In the genomic region with DNA sequence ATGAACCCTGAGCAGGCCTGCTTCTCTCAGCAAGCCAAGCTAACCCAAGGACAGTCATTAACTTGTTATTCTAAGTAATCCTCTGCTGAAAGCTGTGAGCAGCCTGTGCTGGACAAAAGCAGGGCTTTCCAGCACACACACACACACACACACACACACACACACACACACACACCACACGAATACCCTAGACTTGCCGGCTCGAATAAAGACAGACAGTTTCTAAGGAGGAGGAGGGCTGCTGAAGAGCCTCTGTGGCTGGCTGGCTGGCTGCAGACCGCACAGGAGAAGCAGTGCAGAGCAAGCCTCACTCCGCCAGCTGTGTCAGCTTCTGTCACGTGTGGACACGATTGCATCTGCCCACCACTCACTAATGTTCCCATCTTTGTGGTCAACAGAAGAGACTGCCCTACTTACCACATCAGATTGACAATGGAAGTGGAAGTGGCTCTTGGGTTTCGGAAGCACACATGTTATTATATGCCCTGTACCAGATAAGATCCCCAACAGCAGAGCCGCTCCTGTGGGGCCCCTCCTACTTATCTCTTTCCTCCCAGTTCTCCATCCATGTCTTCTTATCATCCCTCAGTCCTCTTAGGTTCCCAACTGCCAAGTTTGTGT, we compare ENCODE assay signal across 7 mouse cellular contexts.
DNase-seq lines count a peak whose midpoint lies in the region; ATAC-seq lines count a peak whose summit lies in the region.

No protein-coding gene starts in this region.

- H3K27ac ChIP-seq in limb, embryonic 10.5 days, result peak overlapping the region; percentile 84
- no peak overlapping the region for H3K27ac ChIP-seq in neural tube, embryonic 12.5 days

- H3K9ac ChIP-seq in neural tube, embryonic 12.5 days, result no peak overlapping the region

- WGBS in limb, embryonic 10.5 days, result 35% methylated on average over 9 of the region's 9 CpGs
- WGBS in neural tube, embryonic 12.5 days, result 41% methylated on average over 9 of the region's 9 CpGs

- no peak overlapping the region for H3K4me2 ChIP-seq in neural tube, embryonic 12.5 days (replicated peaks)

- no peak overlapping the region for H3K4me3 ChIP-seq in limb, embryonic 10.5 days
- no peak overlapping the region for H3K4me3 ChIP-seq in neural tube, embryonic 12.5 days

- no peaks in the 10 kb centered on the region for H3K9me3 ChIP-seq in limb, embryonic 10.5 days (replicated peaks)
- no peaks in the 10 kb centered on the region for H3K9me3 ChIP-seq in neural tube, embryonic 12.5 days

- DNase-seq in MN1 (ENCODE audit: low spot score), result peak; percentile 32
- DNase-seq in limb, embryonic 10.5 days (ENCODE audit: low spot score), result no peak
- no peak for DNase-seq in cerebellum, postnatal 10 days
- no peak for DNase-seq in thymus, postnatal 14 days

- H3K4me1 ChIP-seq in limb, embryonic 10.5 days, result peaks cover 80% of the 10 kb centered on the region
- H3K4me1 ChIP-seq in neural tube, embryonic 12.5 days, result peaks cover 25% of the 10 kb centered on the region; the same call in 1 of the 2 replicates

- H3K36me3 ChIP-seq in limb, embryonic 10.5 days, result no peaks in the 10 kb centered on the region
- no peaks in the 10 kb centered on the region for H3K36me3 ChIP-seq in neural tube, embryonic 12.5 days

- peak; percentile 92 for ATAC-seq in common myeloid progenitor, adult 5-6 weeks (replicated peaks; ENCODE audit: low read depth, poor library complexity, severe bottlenecking)
- peak; percentile 38 to 67 for ATAC-seq in hematopoietic stem cell, adult 5-6 weeks (replicated peaks in 1 of 2; ENCODE audit: insufficient read depth in 1 of 2, low FRiP score in 2 of 2, low TSS enrichment in 1 of 2, low read depth in 1 of 2, poor library complexity in 2 of 2, severe bottlenecking in 2 of 2)
- ATAC-seq in neural tube, embryonic 12.5 days (ENCODE audit: low FRiP score, low read depth), result peak; percentile 65; the same call in 1 of the 2 replicates

- no peaks in the 10 kb centered on the region for H3K27me3 ChIP-seq in limb, embryonic 10.5 days (ENCODE audit: low read depth, poor library complexity, severe bottlenecking)
- H3K27me3 ChIP-seq in neural tube, embryonic 12.5 days (replicated peaks), result no peaks in the 10 kb centered on the region
